Mouse (Mus musculus) layer of hippocampus, postnatal 10 days (tissue): ENCODE data around the gene Rsrc1. TPM values are rescaled to one million over a fixed set of nuclear protein-coding genes. Genes with fewer than 3 reads are reported as not detected.
A peak's percentile ranks its signal among the peaks of the same experiment; 100 is the strongest.

Source experiments
- DNase-seq, 2 experiments: peaks; one replicate each; pipeline ENCODE4 v3.0.0; 2021; ENCODE audit warnings: low spot score in 2 of 2
- total RNA-seq, 2 experiments: library from RNA; stranded (reverse); gene quantifications; 2 replicates each; pipeline ENCODE4 v1.2.3; 2021

Rsrc1 gene
- total RNA-seq, 2 experiments from 2014 or later = 30.4 to 30.8 TPM

- no peak for DNase-seq
Observed at GRCm38 (mm10) chr3:67267448-67267847, 286.3 kb downstream of the Rsrc1 start.

- DNase-seq = no peak
Observed at GRCm38 (mm10) chr3:67279781-67280180, 298.6 kb downstream of the Rsrc1 start.

- no peak for DNase-seq
Observed at GRCm38 (mm10) chr3:67280247-67280646, 299.1 kb downstream of the Rsrc1 start.

- no peak for DNase-seq
Observed at GRCm38 (mm10) chr3:67284039-67284438, 302.8 kb downstream of the Rsrc1 start.

- no peak for DNase-seq
Observed at GRCm38 (mm10) chr3:67284848-67285247, 303.7 kb downstream of the Rsrc1 start.

- DNase-seq = no peak
Observed at GRCm38 (mm10) chr3:67288664-67289063, 307.5 kb downstream of the Rsrc1 start.

- DNase-seq = no peak
Observed at GRCm38 (mm10) chr3:67289482-67289881, 308.3 kb downstream of the Rsrc1 start.

GRCm38 (mm10) chr3:67308725-67309124, 327.5 kb downstream of the Rsrc1 start:
- DNase-seq = no peak

GRCm38 (mm10) chr3:67309644-67310311, 328.6 kb downstream of the Rsrc1 start:
- no peak for DNase-seq

GRCm38 (mm10) chr3:67311436-67311835, 330.2 kb downstream of the Rsrc1 start:
- no peak for DNase-seq

- no peak for DNase-seq
Observed at GRCm38 (mm10) chr3:67322422-67322821, 341.2 kb downstream of the Rsrc1 start.

GRCm38 (mm10) chr3:67339558-67339957, 358.4 kb downstream of the Rsrc1 start:
- no peak for DNase-seq

- DNase-seq = no peak
Observed at GRCm38 (mm10) chr3:67340921-67341320, 359.7 kb downstream of the Rsrc1 start.

GRCm38 (mm10) chr3:67343004-67343662, 361.9 kb downstream of the Rsrc1 start:
- DNase-seq = peak in 1 of 2 experiments; percentile 20

GRCm38 (mm10) chr3:67344599-67344998, 363.4 kb downstream of the Rsrc1 start:
- DNase-seq = peak; percentile 77 to 80

- DNase-seq = no peak
Observed at GRCm38 (mm10) chr3:67346674-67347073, 365.5 kb downstream of the Rsrc1 start.

GRCm38 (mm10) chr3:67351406-67352127, 370.4 kb downstream of the Rsrc1 start:
- no peak for DNase-seq

- peak; percentile 41 to 67 for DNase-seq
Observed at GRCm38 (mm10) chr3:67352128-67352762, 371.1 kb downstream of the Rsrc1 start.

GRCm38 (mm10) chr3:67352763-67353149, 371.6 kb downstream of the Rsrc1 start:
- DNase-seq = no peak

- no peak for DNase-seq
Observed at GRCm38 (mm10) chr3:67358376-67358775, 377.2 kb downstream of the Rsrc1 start.

GRCm38 (mm10) chr3:67366087-67366892, 385.1 kb downstream of the Rsrc1 start:
- no peak for DNase-seq
